Mouse (Mus musculus) spleen, postnatal 10 days (tissue): Measurements from ENCODE around the gene Trim72.

Experiments
- DNase-seq, 2 experiments: peaks; one replicate each; pipeline ENCODE4 v3.0.0; 2021 to 2022; ENCODE audit warnings: low spot score in 2 of 2

Gene Trim72

GRCm38 (mm10) chr7:128053061-128053460 lies 49.3 kb downstream of the Trim72 start:
- no peak for DNase-seq

- DNase-seq: no peak
These were observed 53.2 kb downstream of the Trim72 start for GRCm38 (mm10) chr7:128056917-128057444.

- no peak for DNase-seq
These were observed 54.1 kb downstream of the Trim72 start for GRCm38 (mm10) chr7:128057860-128058259.

GRCm38 (mm10) chr7:128058576-128058975 lies 54.8 kb downstream of the Trim72 start:
- DNase-seq: peak in 1 of 2 experiments; percentile 45

GRCm38 (mm10) chr7:128059091-128059490 lies 55.3 kb downstream of the Trim72 start:
- DNase-seq: no peak
